Mouse (Mus musculus): ENCODE measurements around the gene Klhdc1.

DNA sequence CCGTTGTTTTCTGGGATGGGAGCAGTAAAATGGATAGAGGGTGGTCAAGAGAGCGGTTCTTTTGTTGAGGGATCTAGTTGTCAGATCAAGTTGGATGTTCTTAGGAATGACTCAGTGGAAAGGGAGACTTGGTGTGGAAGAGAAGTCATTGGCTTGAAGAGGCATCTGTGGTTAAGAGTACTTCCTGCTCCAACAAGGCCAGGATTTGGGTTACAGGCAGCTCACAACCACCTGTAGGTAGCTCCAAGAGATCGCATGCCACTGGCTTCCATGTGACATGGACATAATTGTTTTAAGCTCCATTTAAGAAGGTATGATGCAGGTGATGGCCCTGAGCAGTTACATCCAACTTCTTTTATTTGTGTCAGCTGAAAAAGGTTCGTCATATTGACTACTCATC, 8.8 kb downstream of the Klhdc1 start:
- no peak for TF ChIP-seq CTCF (IDR thresholded peaks at IDR 0.05; ENCODE audit: low read depth)
- no peak for TF ChIP-seq EP300 (IDR thresholded peaks at IDR 0.05; ENCODE audit: low read depth)

Measured in heart, postnatal 0 days (tissue).